Mouse (Mus musculus) forebrain, embryonic 15.5 days (tissue): ENCODE results near the gene Slco2a1. TPM values are rescaled to one million over a fixed set of nuclear protein-coding genes. Genes with fewer than 3 reads are reported as not detected.

Experiments
- ATAC-seq: fragments of 200-750 bp; cut with Nextera tagmentation; replicated peaks from 2 replicates; pipeline ENCODE4 v1.8.0; 2017; ENCODE audit warnings: mild to moderate bottlenecking, moderate TSS enrichment, moderate library complexity
- H3K27ac ChIP-seq: fragments of 300-500 bp; sonication (generic); replicated peaks from 2 replicates; pipeline ENCODE4 v1.5.1; 2015; ENCODE audit warnings: mild to moderate bottlenecking, inconsistent platforms
- H3K27me3 ChIP-seq: fragments of 300-500 bp; sonication (generic); 2 replicates; pipeline ENCODE4 v1.6.1; 2015; ENCODE audit warnings: inconsistent platforms
- H3K36me3 ChIP-seq: fragments of 300-500 bp; sonication (generic); 2 replicates; pipeline ENCODE4 v1.6.1; 2015; ENCODE audit warnings: mild to moderate bottlenecking, inconsistent platforms
- H3K4me1 ChIP-seq: fragments of 300-500 bp; sonication (generic); 2 replicates; pipeline ENCODE4 v1.6.1; 2015; ENCODE audit warnings: inconsistent platforms
- H3K4me2 ChIP-seq: fragments of 300-500 bp; sonication (generic); replicated peaks from 2 replicates; pipeline ENCODE4 v1.6.1; 2015; ENCODE audit warnings: mild to moderate bottlenecking, inconsistent platforms
- H3K4me3 ChIP-seq: fragments of 300-500 bp; sonication (generic); 2 replicates; pipeline ENCODE4 v1.5.1; 2015; ENCODE audit warnings: mild to moderate bottlenecking, inconsistent platforms
- H3K9ac ChIP-seq: fragments of 300-500 bp; sonication (generic); replicated peaks from 2 replicates; pipeline ENCODE4 v1.6.1; 2015; ENCODE audit warnings: mild to moderate bottlenecking, inconsistent platforms
- H3K9me3 ChIP-seq: fragments of 300-500 bp; sonication (generic); 2 replicates; pipeline ENCODE4 v1.6.1; 2016; ENCODE audit warnings: inconsistent platforms
- WGBS: fragments of 180-500 bp; shearing (Covaris S2); methylation state at CpG from one replicate; pipeline ENCODE4 v1.1.7; 2015; ENCODE audit warnings: mixed read lengths; 5-methylcytosine and 5-hydroxymethylcytosine counted together
- polyA plus RNA-seq: library from polyadenylated mRNA; unstranded; fragments of >200 nt; fragmentation: Nextera tagmentation; extraction: Ambion mirVana; gene quantifications from 2 replicates; pipeline ENCODE4 v1.2.1, GENCODE M21; 2015

The Slco2a1 gene
- polyA plus RNA-seq, 1 experiment from 2014 or later = 1.6 TPM

- H3K9me3 ChIP-seq = no peaks in the 10 kb centered on the region
- H3K9ac ChIP-seq = no peak overlapping the region
- H3K27me3 ChIP-seq = no peaks in the 10 kb centered on the region
- no peak for ATAC-seq
- WGBS = 73% methylated on average over 11 of the region's 11 CpGs
- H3K27ac ChIP-seq = no peak overlapping the region
- no peak overlapping the region for H3K4me3 ChIP-seq
- H3K36me3 ChIP-seq = no peaks in the 10 kb centered on the region
- no peaks in the 10 kb centered on the region for H3K4me1 ChIP-seq
- H3K4me2 ChIP-seq = no peak overlapping the region
These were observed 38.8 kb downstream of the Slco2a1 start for GRCm38 (mm10) chr9:103027150-103027889.

- Histone ChIP-seq H3K4me1 (no peaks in the 10 kb centered on the region), H3K9me3 (no peaks in the 10 kb centered on the region), H3K27me3 (no peaks in the 10 kb centered on the region), H3K4me3 (no peak overlapping the region), H3K4me2 (no peak overlapping the region), H3K36me3 (no peaks in the 10 kb centered on the region), H3K27ac (no peak overlapping the region), H3K9ac (no peak overlapping the region)
- ATAC-seq = no peak
- WGBS = 59% methylated on average over 8 of the region's 8 CpGs
These were observed 40.5 kb downstream of the Slco2a1 start for GRCm38 (mm10) chr9:103029012-103029411.

GRCm38 (mm10) chr9:103030041-103030440 is 41.5 kb downstream of the Slco2a1 start:
- Histone ChIP-seq H3K27ac (no peak overlapping the region), H3K4me1 (no peaks in the 10 kb centered on the region), H3K27me3 (no peaks in the 10 kb centered on the region), H3K4me2 (no peak overlapping the region), H3K9me3 (no peaks in the 10 kb centered on the region), H3K4me3 (no peak overlapping the region), H3K9ac (no peak overlapping the region), H3K36me3 (no peaks in the 10 kb centered on the region)
- no peak for ATAC-seq
- 83% methylated on average over 2 of the region's 2 CpGs for WGBS

GRCm38 (mm10) chr9:103031211-103031610 is 42.7 kb downstream of the Slco2a1 start:
- H3K4me2 ChIP-seq = no peak overlapping the region
- ATAC-seq = no peak
- no peak overlapping the region for H3K27ac ChIP-seq
- H3K9ac ChIP-seq = no peak overlapping the region
- no peaks in the 10 kb centered on the region for H3K4me1 ChIP-seq
- H3K4me3 ChIP-seq = no peak overlapping the region
- WGBS = 79% methylated on average over 5 of the region's 5 CpGs
- no peaks in the 10 kb centered on the region for H3K36me3 ChIP-seq
- H3K9me3 ChIP-seq = no peaks in the 10 kb centered on the region
- no peaks in the 10 kb centered on the region for H3K27me3 ChIP-seq

GRCm38 (mm10) chr9:103032193-103032592 is 43.7 kb downstream of the Slco2a1 start:
- H3K27ac ChIP-seq = no peak overlapping the region
- no peak overlapping the region for H3K9ac ChIP-seq
- H3K4me1 ChIP-seq = no peaks in the 10 kb centered on the region
- H3K4me2 ChIP-seq = no peak overlapping the region
- 75% methylated on average over 8 of the region's 8 CpGs for WGBS
- no peak for ATAC-seq
- H3K4me3 ChIP-seq = no peak overlapping the region
- H3K36me3 ChIP-seq = no peaks in the 10 kb centered on the region
- no peaks in the 10 kb centered on the region for H3K27me3 ChIP-seq
- H3K9me3 ChIP-seq = no peaks in the 10 kb centered on the region

- no peak overlapping the region for H3K4me3 ChIP-seq
- 89% methylated on average over 3 of the region's 3 CpGs for WGBS
- H3K27ac ChIP-seq = no peak overlapping the region
- no peaks in the 10 kb centered on the region for H3K9me3 ChIP-seq
- no peaks in the 10 kb centered on the region for H3K4me1 ChIP-seq
- no peaks in the 10 kb centered on the region for H3K27me3 ChIP-seq
- no peak overlapping the region for H3K9ac ChIP-seq
- no peak for ATAC-seq
- H3K36me3 ChIP-seq = no peaks in the 10 kb centered on the region
- H3K4me2 ChIP-seq = no peak overlapping the region
These were observed 44.9 kb downstream of the Slco2a1 start for GRCm38 (mm10) chr9:103033381-103033780.

GRCm38 (mm10) chr9:103036971-103037391 is 48.5 kb downstream of the Slco2a1 start:
- no peak overlapping the region for H3K9ac ChIP-seq
- 82% methylated on average over 8 of the region's 8 CpGs for WGBS
- no peaks in the 10 kb centered on the region for H3K4me1 ChIP-seq
- no peak for ATAC-seq
- H3K4me3 ChIP-seq = no peak overlapping the region
- no peaks in the 10 kb centered on the region for H3K36me3 ChIP-seq
- H3K27ac ChIP-seq = no peak overlapping the region
- H3K27me3 ChIP-seq = no peaks in the 10 kb centered on the region
- H3K9me3 ChIP-seq = no peaks in the 10 kb centered on the region
- H3K4me2 ChIP-seq = no peak overlapping the region

- Histone ChIP-seq H3K9me3 (no peaks in the 10 kb centered on the region), H3K4me3 (no peak overlapping the region), H3K27me3 (no peaks in the 10 kb centered on the region), H3K36me3 (no peaks in the 10 kb centered on the region), H3K4me2 (no peak overlapping the region), H3K9ac (no peak overlapping the region), H3K27ac (no peak overlapping the region), H3K4me1 (no peaks in the 10 kb centered on the region)
- WGBS = 80% methylated on average over 2 of the region's 2 CpGs
- no peak for ATAC-seq
These were observed 49.8 kb downstream of the Slco2a1 start for GRCm38 (mm10) chr9:103038266-103038665.

GRCm38 (mm10) chr9:103038705-103039104 is 50.2 kb downstream of the Slco2a1 start:
- 89% methylated on average over 7 of the region's 7 CpGs for WGBS
- no peak for ATAC-seq

GRCm38 (mm10) chr9:103040581-103040980 is 52.1 kb downstream of the Slco2a1 start:
- no peak for ATAC-seq
- 89% methylated on average over 2 of the region's 2 CpGs for WGBS

More at GRCm38 (mm10) chr9:103038705-103039104, 50.2 kb downstream of the Slco2a1 start:
- H3K27ac ChIP-seq = no peak overlapping the region
- H3K9me3 ChIP-seq = no peaks in the 10 kb centered on the region
- no peak overlapping the region for H3K9ac ChIP-seq
- H3K4me2 ChIP-seq = no peak overlapping the region
- no peak overlapping the region for H3K4me3 ChIP-seq
- H3K4me1 ChIP-seq = no peaks in the 10 kb centered on the region
- H3K36me3 ChIP-seq = no peaks in the 10 kb centered on the region
- H3K27me3 ChIP-seq = no peaks in the 10 kb centered on the region

GRCm38 (mm10) chr9:103045406-103045805 is 56.9 kb downstream of the Slco2a1 start:
- WGBS = 48% methylated on average over 1 of the region's 1 CpGs

More at GRCm38 (mm10) chr9:103040581-103040980, 52.1 kb downstream of the Slco2a1 start:
- no peak overlapping the region for H3K4me2 ChIP-seq
- no peak overlapping the region for H3K27ac ChIP-seq
- H3K9me3 ChIP-seq = no peaks in the 10 kb centered on the region
- H3K4me1 ChIP-seq = no peaks in the 10 kb centered on the region
- H3K27me3 ChIP-seq = no peaks in the 10 kb centered on the region
- H3K4me3 ChIP-seq = no peak overlapping the region
- H3K9ac ChIP-seq = no peak overlapping the region
- H3K36me3 ChIP-seq = no peaks in the 10 kb centered on the region

GRCm38 (mm10) chr9:103049049-103049511 is 60.6 kb downstream of the Slco2a1 start:
- H3K4me2 ChIP-seq = no peak overlapping the region
- no peaks in the 10 kb centered on the region for H3K36me3 ChIP-seq
- H3K27ac ChIP-seq = no peak overlapping the region
- no peaks in the 10 kb centered on the region for H3K27me3 ChIP-seq
- no peaks in the 10 kb centered on the region for H3K9me3 ChIP-seq
- no peak overlapping the region for H3K9ac ChIP-seq
- no peak for ATAC-seq
- H3K4me1 ChIP-seq = no peaks in the 10 kb centered on the region
- 88% methylated on average over 7 of the region's 7 CpGs for WGBS
- H3K4me3 ChIP-seq = no peak overlapping the region

More at GRCm38 (mm10) chr9:103045406-103045805, 56.9 kb downstream of the Slco2a1 start:
- no peaks in the 10 kb centered on the region for H3K4me1 ChIP-seq
- H3K4me2 ChIP-seq = no peak overlapping the region
- no peak overlapping the region for H3K4me3 ChIP-seq
- H3K27ac ChIP-seq = no peak overlapping the region
- H3K27me3 ChIP-seq = no peaks in the 10 kb centered on the region
- H3K9ac ChIP-seq = no peak overlapping the region
- ATAC-seq = no peak
- H3K9me3 ChIP-seq = no peaks in the 10 kb centered on the region
- no peaks in the 10 kb centered on the region for H3K36me3 ChIP-seq

- Histone ChIP-seq H3K27me3 (no peaks in the 10 kb centered on the region), H3K9me3 (no peaks in the 10 kb centered on the region), H3K4me3 (no peak overlapping the region), H3K9ac (no peak overlapping the region), H3K4me2 (no peak overlapping the region), H3K4me1 (no peaks in the 10 kb centered on the region), H3K36me3 (no peaks in the 10 kb centered on the region), H3K27ac (no peak overlapping the region)
- 77% methylated on average over 7 of the region's 7 CpGs for WGBS
- no peak for ATAC-seq
These were observed 65.3 kb downstream of the Slco2a1 start for GRCm38 (mm10) chr9:103053829-103054228.
